Mouse (Mus musculus) C2C12 (cell line): ENCODE measurements at regions not wholly inside any gene's neighbourhood (a gene's known extent, or its start where the extent isn't known, plus 50 kb on each side); places are given as distances from the start of the nearest gene placed in this dataset.

Experiments
- H3K27me3 ChIP-seq: one replicate; pipeline ENCODE4 v1.6.1; 2011; ENCODE audit not compliant: control insufficient read depth, insufficient read depth, insufficient read length
- H3K36me3 ChIP-seq: one replicate; pipeline ENCODE4 v1.6.1; 2011; ENCODE audit not compliant: control insufficient read depth, insufficient read depth
- H3K4me3 ChIP-seq: one replicate; pipeline ENCODE4 v1.5.1; 2011; ENCODE audit warnings: mild to moderate bottlenecking, control low read depth; ENCODE audit not compliant: poor library complexity, insufficient read depth, severe bottlenecking
- H3K79me2 ChIP-seq: one replicate; pipeline ENCODE4 v1.6.1; 2011; ENCODE audit not compliant: control insufficient read depth, insufficient read depth
- H3K79me3 ChIP-seq: one replicate; pipeline ENCODE4 v1.6.1; 2011; ENCODE audit warnings: low read depth, control low read depth
- H3ac ChIP-seq: one replicate; pipeline ENCODE3; 2011; ENCODE audit warnings: low read depth; ENCODE audit not compliant: control insufficient read depth, insufficient read length
- CEBPB ChIP-seq: IDR thresholded peaks from one replicate; pipeline ENCODE4 v1.6.1; 2011; ENCODE audit warnings: low read depth, mild to moderate bottlenecking, control low read depth, moderate library complexity
- CTCF ChIP-seq: IDR thresholded peaks from one replicate; pipeline ENCODE4 v1.5.1; 2011; ENCODE audit not compliant: control insufficient read depth, insufficient read depth, insufficient read length
- FOSL1 ChIP-seq: IDR thresholded peaks from one replicate; pipeline ENCODE4 v1.8.0; 2011; ENCODE audit warnings: mild to moderate bottlenecking, low read length; ENCODE audit not compliant: poor library complexity, insufficient read depth, severe bottlenecking
- MAX ChIP-seq: IDR thresholded peaks from one replicate; pipeline ENCODE4 v1.6.1; 2011; ENCODE audit warnings: mild to moderate bottlenecking, control low read depth
- MYOD1 ChIP-seq: IDR thresholded peaks from one replicate; pipeline ENCODE4 v1.6.1; 2011; ENCODE audit warnings: low read depth; ENCODE audit not compliant: control insufficient read depth, insufficient read length
- MYOG ChIP-seq: IDR thresholded peaks from one replicate; pipeline ENCODE4 v1.6.1; 2011; ENCODE audit not compliant: control insufficient read depth, insufficient read length; ENCODE audit errors: extremely low read depth
- USF1 ChIP-seq: IDR thresholded peaks from one replicate; pipeline ENCODE4 v1.6.1; 2011; ENCODE audit warnings: low read depth, mild to moderate bottlenecking, control low read depth, moderate library complexity

- Histone ChIP-seq H3K79me3 (no peaks in the 10 kb centered on the region), H3K79me2 (no peaks in the 10 kb centered on the region), H3K27me3 (no peaks in the 10 kb centered on the region), H3ac (no peak overlapping the region), H3K4me3 (no peak overlapping the region), H3K36me3 (no peaks in the 10 kb centered on the region)
- TF ChIP-seq MYOD1 (no peak), CEBPB (peak; percentile 39)
These were observed 133.2 kb downstream of the Lpin1 start for GRCm38 (mm10) chr12:16477572-16477971.

- Histone ChIP-seq H3K79me3 (no peaks in the 10 kb centered on the region), H3K36me3 (no peaks in the 10 kb centered on the region), H3K79me2 (no peaks in the 10 kb centered on the region), H3K4me3 (no peak overlapping the region), H3K27me3 (no peaks in the 10 kb centered on the region), H3ac (no peak overlapping the region)
- TF ChIP-seq USF1 = no peak
- TF ChIP-seq CEBPB = no peak
- no peak for TF ChIP-seq MYOD1
- TF ChIP-seq MYOG = no peak
- no peak for TF ChIP-seq FOSL1
- TF ChIP-seq MAX = no peak
- TF ChIP-seq CTCF = no peak
These were observed 136.2 kb downstream of the Lpin1 start for GRCm38 (mm10) chr12:16474361-16475080.

GRCm38 (mm10) chr12:16457419-16457818, 153.3 kb downstream of the Lpin1 start:
- TF ChIP-seq FOSL1 (no peak), MYOG (no peak)

GRCm38 (mm10) chr12:16450771-16451435, 159.9 kb downstream of the Lpin1 start:
- no peak overlapping the region for H3ac ChIP-seq
- no peaks in the 10 kb centered on the region for H3K27me3 ChIP-seq
- H3K4me3 ChIP-seq = no peak overlapping the region
- no peaks in the 10 kb centered on the region for H3K79me2 ChIP-seq
- no peaks in the 10 kb centered on the region for H3K79me3 ChIP-seq
- no peak for TF ChIP-seq MYOG
- no peak for TF ChIP-seq CEBPB
- no peak for TF ChIP-seq FOSL1
- no peak for TF ChIP-seq USF1
- no peak for TF ChIP-seq CTCF
- no peak for TF ChIP-seq MAX
- TF ChIP-seq MYOD1 = no peak
- H3K36me3 ChIP-seq = no peaks in the 10 kb centered on the region

More at GRCm38 (mm10) chr12:16457419-16457818, 153.3 kb downstream of the Lpin1 start:
- Histone ChIP-seq H3ac (no peak overlapping the region), H3K27me3 (no peaks in the 10 kb centered on the region), H3K79me3 (no peaks in the 10 kb centered on the region), H3K4me3 (no peak overlapping the region), H3K36me3 (no peaks in the 10 kb centered on the region), H3K79me2 (no peaks in the 10 kb centered on the region)

GRCm38 (mm10) chr12:16438717-16439116, 172.0 kb downstream of the Lpin1 start:
- Histone ChIP-seq H3K79me3 (no peaks in the 10 kb centered on the region), H3K79me2 (no peaks in the 10 kb centered on the region), H3K27me3 (no peaks in the 10 kb centered on the region), H3K36me3 (no peaks in the 10 kb centered on the region), H3K4me3 (no peak overlapping the region), H3ac (no peak overlapping the region)
- no peak for TF ChIP-seq FOSL1
- TF ChIP-seq USF1 = no peak
- TF ChIP-seq MYOD1 = no peak
- no peak for TF ChIP-seq CTCF
- TF ChIP-seq CEBPB = no peak
- no peak for TF ChIP-seq MYOG
- no peak for TF ChIP-seq MAX

GRCm38 (mm10) chr12:16436961-16437360, 173.8 kb downstream of the Lpin1 start:
- no peak for TF ChIP-seq MYOG
- no peak for TF ChIP-seq USF1
- no peak for TF ChIP-seq CTCF
- Histone ChIP-seq H3K79me3 (no peaks in the 10 kb centered on the region), H3K36me3 (no peaks in the 10 kb centered on the region), H3K79me2 (no peaks in the 10 kb centered on the region), H3ac (no peak overlapping the region), H3K27me3 (no peaks in the 10 kb centered on the region), H3K4me3 (no peak overlapping the region)
